Mouse (Mus musculus) kidney, adult 11 months (tissue): ENCODE results near the gene Ehbp1.

Experiments used
- DNase-seq: peaks from one replicate; pipeline ENCODE4 v3.0.0; 2022

Ehbp1 gene

GRCm38 (mm10) chr11:22190576-22190975 lies 151.5 kb downstream of the Ehbp1 start:
- DNase-seq: no peak

GRCm38 (mm10) chr11:22189970-22190369 lies 152.1 kb downstream of the Ehbp1 start:
- no peak for DNase-seq

GRCm38 (mm10) chr11:22181530-22182501 lies 160.3 kb downstream of the Ehbp1 start:
- DNase-seq: no peak

DNA sequence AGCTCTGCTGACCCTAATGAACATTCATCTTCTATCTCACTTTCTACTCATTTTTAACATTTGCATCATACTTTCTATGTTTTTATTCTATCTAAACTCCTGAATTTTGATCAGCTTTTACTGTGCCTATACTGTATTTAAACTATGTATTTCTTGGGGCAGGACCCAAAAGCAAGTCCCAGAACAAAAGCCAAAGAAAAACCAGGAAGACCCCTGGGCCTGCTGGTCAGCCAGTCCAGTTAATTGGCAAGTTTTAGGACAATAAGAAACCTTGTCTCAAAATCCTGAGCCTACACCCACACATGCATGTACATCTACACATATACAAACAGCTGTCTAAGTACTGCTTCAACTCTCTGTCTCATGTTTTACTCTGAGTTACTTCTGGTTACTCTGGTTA lies 161.9 kb downstream of the Ehbp1 start:
- no peak for DNase-seq

GRCm38 (mm10) chr11:22178569-22178968 lies 163.5 kb downstream of the Ehbp1 start:
- DNase-seq: no peak

- DNase-seq: no peak
These were observed 167.8 kb downstream of the Ehbp1 start for GRCm38 (mm10) chr11:22174311-22174710.

GRCm38 (mm10) chr11:22170962-22171638 lies 171.0 kb downstream of the Ehbp1 start:
- no peak for DNase-seq

- no peak for DNase-seq
These were observed 184.2 kb downstream of the Ehbp1 start for GRCm38 (mm10) chr11:22157882-22158281.

DNA sequence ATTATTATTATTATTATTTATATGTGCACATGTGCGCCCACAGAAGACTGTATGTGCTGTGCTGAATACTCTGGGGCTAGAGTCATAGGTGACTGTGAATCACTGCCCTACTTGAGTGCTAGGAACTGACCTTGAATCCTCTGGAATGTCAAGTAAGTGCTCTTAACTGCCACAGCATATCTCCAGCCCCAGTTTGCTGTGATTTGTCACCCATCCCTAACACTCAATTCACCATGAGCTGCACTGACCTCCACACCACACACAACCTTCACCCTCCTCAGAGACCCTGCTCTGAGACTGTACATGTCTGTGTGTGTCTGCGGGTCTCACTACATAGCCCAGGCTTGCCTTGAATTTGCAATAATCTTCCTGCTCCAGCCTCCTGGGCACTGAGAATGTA lies 185.9 kb downstream of the Ehbp1 start:
- DNase-seq: no peak

- DNase-seq: no peak
These were observed 186.6 kb downstream of the Ehbp1 start for GRCm38 (mm10) chr11:22155366-22156095.

DNA sequence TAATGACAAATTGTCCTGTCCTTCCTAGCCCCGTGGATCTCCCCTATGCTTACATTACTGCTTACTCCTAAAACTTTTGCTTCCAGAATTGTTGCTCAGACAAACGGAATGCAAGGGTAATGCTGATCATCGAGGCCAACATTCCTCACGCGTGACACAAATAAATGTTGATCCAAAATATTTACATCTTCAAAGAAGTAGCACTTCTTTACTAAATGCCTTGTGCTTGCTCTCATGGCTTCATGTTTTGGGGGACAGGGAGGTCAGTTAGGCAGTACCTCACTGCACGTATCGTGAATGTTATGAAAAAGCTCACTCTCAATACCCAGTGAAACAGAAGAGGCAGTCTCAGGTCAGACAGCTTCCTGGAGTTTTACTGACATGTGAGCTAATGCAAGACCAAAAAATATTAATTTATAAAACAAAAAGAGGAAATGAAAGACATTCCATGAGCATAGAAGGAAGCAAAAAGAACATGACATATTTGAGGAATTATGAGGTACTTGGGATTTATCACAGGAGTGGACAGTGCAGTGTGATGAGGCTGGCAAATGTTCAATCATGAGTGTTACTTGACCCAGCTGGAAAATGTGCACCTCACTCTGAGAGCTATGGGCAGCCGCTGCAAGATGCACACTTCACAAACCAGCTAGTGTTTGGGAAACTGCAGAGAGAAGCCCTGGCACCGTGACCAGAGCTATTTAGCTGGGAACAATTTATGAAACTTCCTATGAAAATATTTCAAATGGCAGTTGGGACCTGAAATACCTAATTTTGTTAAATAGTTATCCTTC lies 187.4 kb downstream of the Ehbp1 start:
- DNase-seq: no peak

DNA sequence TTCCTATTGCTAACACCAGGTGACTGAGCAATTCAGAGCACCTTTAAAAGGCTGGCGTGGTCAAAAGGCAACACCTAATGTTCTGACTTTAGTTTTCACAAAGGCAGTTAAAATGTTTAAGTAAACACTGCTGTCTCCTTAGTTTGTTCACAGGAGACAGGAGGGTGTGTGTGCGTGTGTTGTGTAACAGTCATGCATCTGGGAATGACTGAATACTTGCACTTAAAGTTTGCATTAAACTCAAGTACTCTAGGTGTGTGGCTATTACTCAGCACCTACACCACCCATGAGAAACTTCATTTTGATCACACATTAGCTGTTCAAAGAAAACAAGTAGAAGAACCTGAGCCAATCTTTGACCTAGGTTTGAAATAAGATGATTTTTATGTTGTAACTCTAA lies 201.4 kb downstream of the Ehbp1 start:
- no peak for DNase-seq

GRCm38 (mm10) chr11:22138466-22138865 lies 203.6 kb downstream of the Ehbp1 start:
- no peak for DNase-seq

DNA sequence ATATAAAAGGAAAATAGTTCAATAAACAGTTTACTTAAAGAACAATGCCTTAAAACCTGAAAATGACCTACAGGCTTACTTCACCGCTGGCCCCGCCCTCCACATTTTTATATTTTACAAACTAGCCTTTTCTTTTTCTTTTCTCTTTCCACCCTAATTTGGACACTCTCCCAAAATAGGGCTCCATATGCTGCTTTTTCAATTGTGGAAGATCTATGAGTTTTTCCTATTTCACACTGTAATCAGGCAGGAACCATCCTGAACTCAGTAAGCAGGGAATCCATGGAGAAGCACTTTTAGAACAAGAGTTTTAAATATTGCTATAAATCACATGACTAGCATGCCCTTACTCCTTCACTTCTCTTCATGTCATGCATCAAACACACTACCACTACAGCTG lies 216.9 kb downstream of the Ehbp1 start:
- no peak for DNase-seq

DNA sequence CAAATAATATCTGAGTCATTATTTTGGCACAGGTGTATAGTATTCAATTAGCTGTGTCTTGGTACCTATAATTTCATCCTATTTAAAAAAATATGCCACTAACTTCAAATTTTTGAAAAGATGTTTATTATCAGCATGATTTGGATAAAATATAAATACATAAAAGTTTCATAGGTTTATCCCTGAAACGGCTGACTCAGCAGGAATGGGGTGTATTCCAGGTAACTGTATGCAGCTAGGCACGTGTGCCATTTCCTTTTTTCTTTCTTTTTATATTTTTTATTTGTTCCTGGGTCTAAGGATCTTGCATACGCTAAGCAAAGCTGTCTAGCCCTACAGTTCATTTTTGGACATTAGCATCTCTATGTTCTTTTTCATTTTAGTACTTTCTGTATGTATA lies 223.2 kb downstream of the Ehbp1 start:
- DNase-seq: no peak

GRCm38 (mm10) chr11:22112161-22112560 lies 229.9 kb downstream of the Ehbp1 start:
- DNase-seq: no peak

- DNase-seq: no peak
These were observed 252.7 kb downstream of the Ehbp1 start for GRCm38 (mm10) chr11:22089346-22089745.

DNA sequence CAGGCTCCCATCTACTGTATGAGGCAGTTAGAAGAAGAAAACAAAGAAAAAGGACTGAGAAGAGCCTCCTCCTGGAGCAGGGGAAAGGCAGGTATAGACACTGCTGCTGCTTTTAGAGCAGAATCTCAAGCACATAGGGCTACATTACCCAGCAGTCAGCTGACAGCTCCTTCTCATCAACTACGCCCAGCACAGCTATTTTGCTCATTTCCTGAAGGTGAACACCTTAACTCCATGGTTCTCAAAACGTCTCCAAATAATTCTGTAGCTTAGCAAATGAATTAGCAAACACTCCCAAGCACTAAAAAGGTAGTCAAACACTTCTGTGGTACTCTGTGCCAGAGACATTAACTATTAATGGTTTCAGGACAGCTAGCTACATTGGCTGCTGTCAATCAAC lies 278.7 kb downstream of the Ehbp1 start:
- DNase-seq: no peak

DNA sequence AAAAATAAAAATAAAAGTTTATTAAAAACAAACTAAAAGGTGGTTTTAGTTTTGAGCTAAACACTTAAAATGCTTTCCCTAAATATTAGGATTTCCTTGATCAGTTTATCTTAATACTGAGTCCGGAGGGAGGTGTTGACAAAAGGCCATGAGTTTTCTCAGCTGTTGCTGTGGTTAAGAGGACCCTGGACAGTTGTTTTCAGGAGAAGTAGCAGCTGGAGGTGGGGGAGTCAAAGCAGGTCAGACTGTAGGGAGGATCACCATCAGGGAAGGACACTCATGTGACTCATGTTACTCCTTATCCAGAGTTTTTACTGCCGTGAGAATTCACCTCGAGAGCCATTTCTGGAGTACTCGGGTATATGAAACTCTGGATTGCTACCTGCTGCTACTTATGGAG lies 280.4 kb downstream of the Ehbp1 start:
- DNase-seq: no peak

DNA sequence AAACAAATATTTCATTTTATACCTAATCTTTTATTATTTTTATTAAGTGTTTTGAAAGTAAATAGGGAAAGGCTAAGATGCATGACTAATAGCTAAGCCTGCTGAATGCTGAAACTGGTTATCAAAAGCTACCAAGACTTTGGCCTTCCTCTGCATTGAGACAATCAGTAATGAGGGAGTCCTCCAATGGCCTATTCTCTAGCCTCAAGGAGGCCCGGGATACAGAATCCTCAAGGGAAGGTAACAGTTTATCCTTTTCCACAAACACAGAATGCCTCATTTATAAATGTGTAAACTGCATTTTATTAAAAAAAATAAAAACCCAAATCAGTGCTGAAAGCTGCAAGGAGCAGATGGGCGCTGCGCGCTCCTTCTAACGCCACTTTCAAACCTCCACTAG lies 284.6 kb downstream of the Ehbp1 start:
- DNase-seq: no peak

GRCm38 (mm10) chr11:22055908-22056307 lies 286.2 kb downstream of the Ehbp1 start:
- DNase-seq: no peak

DNA sequence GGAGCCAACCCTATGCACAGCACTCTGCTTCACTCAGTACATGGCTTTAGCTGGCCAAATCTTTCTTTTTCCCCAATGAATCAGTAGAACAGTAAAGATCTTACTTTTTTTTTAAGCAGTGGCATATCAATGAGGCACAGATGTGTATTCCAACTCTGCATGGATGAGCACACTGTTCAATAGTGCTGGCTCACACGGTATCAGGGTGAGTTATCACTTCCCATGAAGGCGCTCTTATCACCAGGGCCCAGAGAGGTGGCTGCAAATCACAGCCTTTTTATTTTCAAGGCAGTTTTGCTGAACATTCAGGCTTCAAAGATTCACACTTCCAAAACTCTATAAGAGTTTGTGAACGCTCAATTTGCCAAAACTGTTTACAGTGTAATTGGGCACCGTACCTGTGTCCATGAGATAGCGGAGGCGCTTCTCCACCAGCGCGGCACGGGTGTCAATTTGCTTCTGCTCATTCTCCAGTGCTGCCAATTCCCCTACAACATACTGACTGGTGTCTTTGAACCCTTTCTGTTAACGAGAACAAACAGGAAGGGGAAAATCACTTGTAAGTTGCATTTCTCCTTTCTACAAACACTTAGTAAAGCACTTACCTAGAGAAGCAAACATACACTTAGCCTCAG lies 288.9 kb downstream of the Ehbp1 start:
- DNase-seq: no peak
